Mouse (Mus musculus) cerebellum, adult 9-10 months (tissue): ENCODE results near the gene Caln1.

Experiments used
- DNase-seq: peaks from one replicate; pipeline ENCODE4 v3.0.0; 2022

Gene Caln1

DNA sequence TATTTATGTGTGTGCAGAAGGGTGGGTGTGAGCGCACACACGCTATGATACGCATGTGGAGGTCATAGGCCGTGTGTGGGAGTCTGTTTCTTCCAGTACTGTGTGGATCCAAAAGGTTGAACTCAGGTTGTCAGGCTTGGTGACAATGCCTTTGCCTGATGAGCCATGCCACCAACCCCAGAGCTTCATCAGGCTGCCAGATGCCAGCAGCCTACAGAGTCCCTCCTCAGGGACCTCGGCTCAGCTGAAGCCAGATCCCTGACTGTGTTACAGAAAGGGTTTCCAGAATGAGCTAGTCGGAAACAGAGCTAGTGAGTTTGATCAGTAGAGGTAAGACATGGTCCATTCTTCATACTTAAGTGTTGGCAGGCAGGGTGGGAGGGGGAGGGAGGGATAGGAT, 25.9 kb downstream of the Caln1 start:
- no peak for DNase-seq

DNA sequence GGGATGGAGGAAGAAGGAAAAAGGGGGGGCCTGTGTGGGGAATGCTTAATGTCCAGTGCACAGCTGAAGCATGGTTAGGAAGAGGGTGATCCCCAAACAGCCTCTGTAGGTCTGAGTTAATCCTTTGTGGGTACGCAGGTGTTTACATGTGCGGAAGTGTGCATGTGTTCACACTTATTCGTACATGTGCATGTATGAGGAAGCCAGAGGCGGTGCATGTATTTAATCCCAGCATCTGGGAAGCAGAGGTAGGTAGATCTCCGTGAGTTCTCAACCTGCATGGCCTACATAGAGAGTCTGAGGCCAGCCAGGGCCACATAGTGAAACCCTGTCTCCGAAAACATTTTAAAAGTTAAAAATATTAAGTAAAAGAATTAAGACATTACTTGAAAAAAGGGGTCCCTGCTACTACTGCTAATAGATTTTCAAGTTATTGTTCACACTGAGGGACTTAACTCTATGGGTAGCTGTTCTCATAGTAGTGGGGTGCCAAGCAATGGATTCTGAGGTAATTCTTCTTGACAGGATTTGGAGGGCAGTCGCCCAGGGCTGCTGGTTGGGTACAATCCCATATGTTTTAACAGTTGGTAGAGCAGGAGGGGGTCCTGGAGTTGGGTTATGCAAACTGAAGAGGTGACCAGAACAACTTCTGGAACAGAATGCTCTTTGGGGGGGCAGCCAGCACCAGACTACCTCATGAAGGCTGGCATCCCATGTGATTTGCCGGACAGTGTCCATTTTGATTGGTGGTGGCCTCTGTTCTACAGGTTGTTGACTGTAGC, 31.1 kb downstream of the Caln1 start:
- peak; percentile 100 for DNase-seq

- DNase-seq = peak; percentile 81
Observed at GRCm38 (mm10) chr5:130405201-130405600, 35.9 kb downstream of the Caln1 start.

DNA sequence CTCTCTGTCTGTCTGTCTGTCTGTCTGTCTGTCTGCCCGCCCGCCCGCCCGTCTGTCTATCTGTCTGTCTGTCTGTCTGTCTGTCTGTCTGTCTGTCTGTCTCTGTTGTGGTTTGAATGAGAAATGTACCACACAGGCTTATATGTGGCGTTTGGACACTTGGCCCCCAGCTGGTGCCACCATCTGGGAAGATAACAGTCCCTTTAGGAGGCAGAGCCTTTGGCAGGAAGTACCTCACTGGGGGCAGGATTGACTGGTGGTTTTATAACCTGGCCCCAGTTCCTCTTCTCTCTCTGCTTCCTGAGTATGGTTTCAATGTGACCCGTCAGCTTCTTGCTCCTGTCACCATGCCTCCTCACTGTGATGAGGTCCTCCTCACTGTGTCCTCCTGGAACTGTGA, 40.5 kb downstream of the Caln1 start:
- no peak for DNase-seq

DNA sequence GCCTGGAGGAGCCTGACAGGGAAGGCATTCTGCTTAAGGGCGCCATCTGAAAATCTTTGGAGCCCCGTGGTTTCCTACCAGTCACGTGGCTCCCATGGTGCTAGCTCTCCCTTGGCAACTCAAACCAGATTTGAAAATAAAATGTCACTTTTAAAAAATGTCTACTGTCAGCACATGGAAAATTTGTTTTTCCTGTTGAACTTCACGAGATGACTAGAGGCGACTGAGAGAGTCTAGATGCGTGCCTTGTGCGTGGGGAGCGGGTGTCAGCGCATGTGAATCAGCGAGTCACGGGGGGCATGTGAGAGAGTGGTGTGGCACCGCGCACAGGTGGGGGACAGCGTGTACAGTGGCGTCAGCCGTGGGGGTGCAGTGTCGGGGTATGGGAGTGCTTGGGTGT, 42.3 kb downstream of the Caln1 start:
- no peak for DNase-seq

DNA sequence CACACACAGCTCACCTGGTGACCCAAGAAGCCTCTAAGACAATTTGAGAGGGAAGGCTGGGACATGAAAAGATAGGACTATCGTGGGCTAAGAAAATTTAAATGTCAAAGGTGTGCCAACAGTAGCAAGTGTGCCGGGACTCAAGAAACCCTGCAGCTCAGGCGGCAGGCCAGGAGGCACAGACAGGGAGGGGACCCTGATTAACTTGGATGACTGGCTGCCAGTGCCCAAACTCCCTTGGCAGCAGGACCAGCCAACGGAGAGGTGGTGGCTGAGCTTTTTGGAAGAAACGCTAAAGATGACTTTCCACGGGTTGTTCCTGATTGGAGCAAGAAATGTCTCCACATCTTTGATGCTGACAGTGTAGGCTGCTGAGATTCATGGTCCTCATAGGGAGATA, 78.2 kb downstream of the Caln1 start:
- peak; percentile 66 for DNase-seq

GRCm38 (mm10) chr5:130448491-130448890, 79.2 kb downstream of the Caln1 start:
- no peak for DNase-seq

DNA sequence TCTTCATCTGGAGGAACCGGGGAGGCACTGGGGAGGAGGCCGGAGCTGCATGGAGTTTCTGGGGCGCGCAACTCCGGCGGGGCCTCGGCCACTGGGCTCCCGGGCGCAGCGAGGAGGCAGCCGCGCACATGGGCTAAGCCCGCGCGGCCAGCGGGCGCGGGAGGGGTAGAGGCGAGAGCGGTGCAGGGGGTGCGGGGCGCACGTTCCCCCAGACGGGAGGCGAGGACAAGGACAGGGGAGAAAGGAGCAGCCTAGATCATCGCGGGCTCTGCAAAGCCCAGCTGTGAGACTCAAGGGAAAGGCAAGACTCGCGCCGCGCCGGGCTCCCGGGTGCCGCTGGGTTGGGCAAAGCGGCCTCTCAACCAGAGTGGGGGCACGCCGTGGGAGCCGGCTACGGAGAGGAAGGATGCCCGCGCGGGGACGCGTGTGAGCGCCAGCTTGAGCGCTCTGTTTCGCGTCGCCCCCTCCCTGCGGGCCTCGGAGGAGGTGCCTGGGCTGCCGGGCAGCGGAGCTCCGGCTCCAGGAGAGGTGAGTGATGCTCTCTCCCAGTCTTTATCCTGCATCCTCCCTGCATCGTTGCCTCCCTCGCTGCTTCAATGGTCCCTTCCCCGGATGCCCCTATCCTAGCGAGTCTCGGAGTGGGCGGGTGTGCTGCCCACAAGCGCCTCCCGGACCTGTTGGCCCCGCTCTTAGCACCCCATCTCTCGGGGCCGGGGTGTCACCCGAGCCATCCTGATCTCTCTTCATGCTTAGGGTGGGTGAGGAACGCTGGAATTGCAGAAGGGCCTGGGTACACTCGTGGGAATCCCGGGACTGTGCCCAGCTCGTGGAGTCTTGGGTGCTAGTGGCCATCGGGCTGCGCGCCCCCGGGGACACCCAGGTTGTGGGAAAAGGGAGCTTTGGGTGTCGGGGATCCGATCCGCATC, 79.9 kb downstream of the Caln1 start:
- no peak for DNase-seq

DNA sequence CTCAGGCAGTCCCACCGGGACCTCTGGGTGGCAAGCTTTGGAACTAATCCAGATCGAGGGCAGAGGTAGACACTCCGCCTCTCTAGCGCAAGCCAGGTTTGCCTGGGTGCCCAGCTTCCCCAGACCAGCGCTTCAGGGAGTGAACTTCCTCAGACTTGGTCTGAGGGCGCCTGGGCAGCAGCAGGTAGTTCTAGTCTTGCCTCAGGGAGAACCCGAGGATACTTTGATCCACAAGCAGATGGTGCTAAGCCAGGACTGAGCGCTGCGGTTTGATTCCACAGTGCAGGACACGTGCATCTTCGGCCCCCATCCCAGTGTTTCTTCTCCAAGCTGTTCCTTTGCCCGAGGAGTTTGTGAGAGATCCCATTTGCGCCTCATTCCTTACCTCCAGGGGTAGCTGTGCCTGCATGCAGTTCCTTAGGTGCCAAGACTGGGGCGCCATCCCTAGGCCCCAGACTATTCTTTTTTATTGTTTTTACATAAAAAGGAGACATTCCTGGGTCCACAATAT, 80.8 kb downstream of the Caln1 start:
- DNase-seq = no peak

DNA sequence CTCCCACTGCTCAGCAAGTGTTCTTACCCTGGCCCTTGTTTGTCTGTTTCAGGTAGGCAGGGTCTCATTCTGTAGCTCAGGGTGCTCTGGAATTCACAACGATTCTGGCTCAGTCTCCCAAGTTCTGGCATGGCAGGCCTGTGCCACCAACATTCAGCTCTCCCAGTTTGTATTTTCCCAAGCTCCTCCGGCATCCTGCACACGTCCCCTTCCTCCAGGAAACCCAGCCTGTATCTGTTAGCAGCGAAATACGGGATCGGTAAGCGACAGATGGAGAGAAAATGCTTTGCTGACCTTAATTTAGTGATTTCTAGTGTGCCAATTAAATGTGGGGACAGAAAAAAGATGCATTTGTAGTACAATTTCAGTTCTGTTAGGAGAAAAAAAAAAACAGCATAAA, 88.8 kb downstream of the Caln1 start:
- DNase-seq = peak; percentile 85

DNA sequence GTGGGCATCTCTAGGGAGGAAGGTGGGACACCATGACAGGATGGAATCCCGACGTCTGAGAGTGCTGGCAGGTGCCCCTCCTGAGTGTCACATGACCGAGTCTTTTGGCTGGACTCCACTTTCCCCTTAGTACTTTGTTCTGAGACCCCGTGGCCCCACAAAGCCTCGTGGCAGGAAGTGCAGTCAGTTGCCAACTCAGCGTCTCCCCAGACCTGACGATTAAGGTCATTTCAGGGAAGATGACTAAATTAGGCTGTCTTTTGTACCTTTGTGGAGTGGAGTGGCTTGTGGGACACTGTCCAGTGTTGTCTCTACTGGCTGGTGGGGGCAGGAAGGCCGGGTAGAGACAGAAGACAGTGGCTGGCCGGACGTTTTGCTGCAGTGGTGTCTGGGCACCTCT, 103.0 kb downstream of the Caln1 start:
- DNase-seq = no peak

GRCm38 (mm10) chr5:130474876-130475275, 105.6 kb downstream of the Caln1 start:
- DNase-seq = peak; percentile 93

GRCm38 (mm10) chr5:130476741-130477140, 107.5 kb downstream of the Caln1 start:
- DNase-seq = no peak

DNA sequence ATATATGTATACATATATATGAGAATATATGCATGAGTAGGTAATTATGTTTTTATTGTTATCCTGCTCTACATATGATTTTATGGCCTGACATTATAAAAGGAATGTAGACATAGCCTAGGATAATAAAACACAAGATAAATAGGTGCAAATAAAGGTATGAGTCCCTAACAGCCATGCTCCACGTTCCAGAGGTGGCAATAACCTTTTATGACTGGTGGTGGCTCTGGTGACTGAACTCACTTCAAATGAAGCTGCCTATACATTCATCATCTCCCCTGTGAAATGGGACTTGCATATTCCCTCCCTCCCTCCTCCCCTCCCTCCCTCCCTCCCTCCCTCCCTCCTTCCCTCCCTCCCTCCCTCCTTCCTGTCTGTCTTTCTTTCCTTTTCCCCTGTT, 111.0 kb downstream of the Caln1 start:
- no peak for DNase-seq

DNA sequence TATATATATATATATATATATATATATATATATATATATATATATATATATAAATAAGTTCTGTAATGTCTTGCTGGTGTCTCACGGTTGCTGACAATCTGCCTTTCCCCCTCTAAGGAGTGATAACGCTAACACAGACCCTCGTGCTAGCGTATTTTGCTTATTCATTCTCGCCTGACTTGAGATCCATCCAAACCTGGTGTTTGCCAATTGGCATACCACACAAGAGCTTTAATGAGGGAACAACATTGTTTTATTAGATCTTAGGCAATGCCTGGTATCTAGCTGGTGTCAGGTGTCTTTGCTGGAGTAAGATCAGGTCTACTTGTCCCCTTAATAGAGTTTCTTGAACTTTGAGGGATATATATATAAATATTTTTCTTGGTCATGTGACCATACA, 122.2 kb downstream of the Caln1 start:
- no peak for DNase-seq

DNA sequence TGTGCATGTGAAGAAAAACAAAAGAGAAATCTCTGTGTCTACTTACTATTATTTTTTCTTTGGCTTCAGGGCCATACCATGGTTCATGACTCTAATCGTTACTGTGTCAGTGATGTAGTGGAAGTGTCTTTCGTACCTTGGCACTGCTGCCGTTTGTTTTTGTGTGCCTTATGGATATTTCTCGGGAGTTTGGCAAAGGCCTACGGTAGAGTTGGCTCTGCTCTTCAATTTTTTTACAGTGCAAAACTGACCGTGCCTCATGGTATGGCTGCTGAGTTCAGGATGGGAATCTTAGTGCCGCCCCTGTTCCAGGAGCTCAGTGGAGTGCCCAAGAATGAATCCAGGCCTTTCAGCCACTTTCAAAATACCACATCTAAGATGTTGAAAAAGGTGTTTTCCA, 123.0 kb downstream of the Caln1 start:
- DNase-seq = peak; percentile 73

DNA sequence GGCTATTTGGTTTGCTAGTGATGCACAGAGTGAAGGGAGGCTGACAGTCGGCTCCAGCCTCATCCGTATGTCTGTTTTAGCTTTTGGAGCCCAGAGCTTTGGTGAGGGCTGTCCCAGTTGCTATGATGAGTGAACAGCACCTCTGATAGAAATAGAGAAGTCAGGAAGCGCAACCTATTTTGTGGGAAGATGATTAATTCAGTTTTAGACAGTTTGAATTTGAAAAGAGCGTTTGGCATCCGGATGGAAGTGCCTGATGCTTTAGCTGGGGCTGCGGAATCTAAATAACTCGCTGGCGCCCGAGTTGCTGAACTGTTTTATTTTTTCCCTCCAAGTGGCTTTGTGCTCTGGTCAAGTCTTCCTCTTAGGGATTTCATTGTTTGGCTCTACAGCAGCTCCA, 133.3 kb downstream of the Caln1 start:
- DNase-seq = no peak

DNA sequence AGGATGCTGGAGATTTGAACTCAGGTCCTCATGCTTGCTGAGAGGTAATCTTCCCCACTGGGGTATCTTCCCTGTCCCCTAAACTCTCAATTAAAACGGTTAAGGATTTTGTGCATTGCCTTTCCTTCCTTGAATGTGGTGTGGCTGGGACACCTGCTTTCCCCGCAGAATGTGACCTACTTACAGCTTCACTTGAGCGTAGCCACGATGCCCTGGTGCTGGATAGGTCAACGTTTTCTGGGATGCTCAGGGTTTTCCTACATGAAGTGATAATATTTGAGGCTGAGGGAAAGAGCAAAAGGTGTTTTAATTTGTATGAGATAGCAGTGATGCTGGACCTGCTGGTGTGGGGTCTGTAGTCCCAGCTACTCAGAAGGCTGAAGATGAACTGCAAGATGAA, 135.6 kb downstream of the Caln1 start:
- no peak for DNase-seq

GRCm38 (mm10) chr5:130510516-130510915, 141.3 kb downstream of the Caln1 start:
- DNase-seq = no peak

DNA sequence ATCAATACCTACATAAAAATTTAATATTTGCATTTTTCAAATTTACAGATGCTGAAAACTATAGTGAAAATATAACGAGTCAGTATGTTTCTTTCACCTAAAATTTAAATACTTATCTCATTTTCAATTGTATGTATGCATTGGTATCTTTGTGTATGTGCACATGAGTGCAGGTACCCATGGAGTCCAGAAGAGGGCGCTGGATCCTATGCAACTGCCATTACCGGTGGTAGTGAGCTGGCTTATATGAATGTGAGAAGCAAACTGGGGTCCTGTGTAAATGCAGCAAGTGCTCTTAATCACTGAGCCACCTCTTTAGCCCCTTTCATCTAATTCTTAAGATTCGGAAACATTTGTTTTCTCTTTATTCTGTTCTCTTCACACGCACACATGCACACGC, 146.1 kb downstream of the Caln1 start:
- no peak for DNase-seq

DNA sequence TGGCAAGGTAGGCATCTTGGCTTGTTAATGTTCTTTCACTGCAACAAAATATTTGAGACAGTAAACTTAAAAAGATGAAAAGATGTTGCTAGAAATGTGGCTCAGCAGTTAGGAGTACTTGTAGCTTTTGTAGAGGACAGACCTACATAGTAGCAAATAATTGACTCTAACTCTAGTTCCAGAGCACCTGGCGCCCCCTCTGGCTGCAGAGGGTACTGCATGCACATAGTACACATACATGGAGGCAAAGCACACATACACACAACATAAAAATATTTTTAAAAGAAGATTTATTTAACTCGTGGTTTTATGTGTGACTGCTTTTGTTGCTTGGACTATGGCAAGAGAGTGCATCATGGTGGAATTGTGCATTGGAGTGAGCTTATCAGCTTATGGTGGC, 151.3 kb downstream of the Caln1 start:
- DNase-seq = no peak

- DNase-seq = peak; percentile 52
Observed at GRCm38 (mm10) chr5:130527416-130527815, 158.2 kb downstream of the Caln1 start.

- no peak for DNase-seq
Observed at GRCm38 (mm10) chr5:130547496-130547895, 178.2 kb downstream of the Caln1 start.

- no peak for DNase-seq
Observed at GRCm38 (mm10) chr5:130553916-130554315, 184.7 kb downstream of the Caln1 start.
